Mouse (Mus musculus): ENCODE measurements around the gene Ttc3. TPM values are rescaled to one million over a fixed set of nuclear protein-coding genes. Genes with fewer than 3 reads are reported as not detected.
"Not testable (repeated sequence)": the region's sequence is repeated elsewhere in the genome, so short reads cannot be mapped to it uniquely, and the experiment has no call there.

Ttc3 gene
- polyA plus RNA-seq, 1 experiment from 2014 or later: 161 TPM

GRCm38 (mm10) chr16:94467337-94468055 lies 97.1 kb downstream of the Ttc3 start:
- Histone ChIP-seq H3K27ac (ENCODE audit: low read length) (no peak overlapping the region), H3K4me2 (ENCODE audit: low read depth, low read length) (no peak overlapping the region), H3K4me1 (ENCODE audit: control insufficient read depth, insufficient read depth, low read length) (no peaks in the 10 kb centered on the region), H3K9ac (ENCODE audit: low read length) (no peak overlapping the region), H3K36me3 (ENCODE audit: control insufficient read depth, insufficient read depth, low read length) (peaks cover 14% of the 10 kb centered on the region), H3K9me3 (replicated peaks; ENCODE audit: control insufficient read depth, low read length) (no peaks in the 10 kb centered on the region), H3K4me3 (replicated peaks; ENCODE audit: low read length) (no peak overlapping the region), H3K27me3 (ENCODE audit: control insufficient read depth, insufficient read depth, low read length) (no peaks in the 10 kb centered on the region)
- ATAC-seq (ENCODE audit: insufficient read depth, low FRiP score): no peak
- WGBS: 87% methylated on average over 11 of the region's 11 CpGs

DNA sequence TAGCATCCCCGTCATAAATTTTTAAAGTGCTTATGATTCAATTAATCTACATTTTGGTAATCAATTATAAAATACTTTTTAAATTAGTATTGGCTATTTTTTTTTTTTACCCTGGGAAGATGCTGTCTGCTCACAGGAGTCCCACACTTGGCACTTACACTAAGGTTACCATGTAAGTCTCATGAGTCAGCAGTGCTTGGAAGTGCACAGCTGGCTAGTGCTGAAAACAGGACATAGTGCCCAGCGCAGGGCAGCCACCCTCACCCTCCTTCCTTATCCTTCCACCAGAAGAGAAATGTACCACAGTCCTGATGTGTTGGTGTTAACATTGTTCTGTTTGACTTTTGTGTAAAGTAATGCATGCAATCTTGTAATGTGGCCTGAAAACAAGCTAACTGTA lies 98.0 kb downstream of the Ttc3 start:
- peaks cover 14% of the 10 kb centered on the region for H3K36me3 ChIP-seq (ENCODE audit: control insufficient read depth, insufficient read depth, low read length)

DNA sequence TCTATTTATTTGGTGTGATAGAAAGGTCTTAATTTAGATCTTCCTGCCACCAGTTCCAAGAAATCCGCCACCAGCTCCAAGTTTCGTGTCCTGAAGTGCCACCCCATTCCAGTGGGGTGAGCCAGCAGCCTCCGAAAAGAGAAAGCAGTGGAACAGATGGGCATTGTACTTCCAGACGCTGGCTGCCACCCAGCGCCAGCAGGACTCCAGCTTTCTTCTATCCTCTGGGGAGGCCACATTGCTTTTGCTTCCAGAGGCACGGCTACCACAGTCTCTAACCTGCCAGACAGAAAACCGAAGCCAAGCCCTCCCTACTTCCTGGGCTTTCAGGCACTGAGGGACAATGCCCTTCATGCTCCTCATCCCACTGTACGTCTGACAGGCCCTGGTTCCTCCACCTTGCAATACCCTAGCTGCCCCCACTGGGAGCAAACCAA lies 102.1 kb downstream of the Ttc3 start:
- Histone ChIP-seq H3K27ac (ENCODE audit: low read length) (no peak overlapping the region), H3K4me3 (replicated peaks; ENCODE audit: low read length) (no peak overlapping the region), H3K9ac (ENCODE audit: low read length) (no peak overlapping the region), H3K4me1 (ENCODE audit: control insufficient read depth, insufficient read depth, low read length) (no peaks in the 10 kb centered on the region), H3K36me3 (ENCODE audit: control insufficient read depth, insufficient read depth, low read length) (peaks cover 7% of the 10 kb centered on the region; the same call in 1 of the 2 replicates), H3K4me2 (ENCODE audit: low read depth, low read length) (no peak overlapping the region), H3K27me3 (ENCODE audit: control insufficient read depth, insufficient read depth, low read length) (no peaks in the 10 kb centered on the region), H3K9me3 (replicated peaks; ENCODE audit: control insufficient read depth, low read length) (no peaks in the 10 kb centered on the region)
- no peak; the same call in 1 of the 2 replicates for ATAC-seq (ENCODE audit: insufficient read depth, low FRiP score)
- WGBS: 71% methylated on average over 8 of the region's 8 CpGs

More for the DNA sequence above, 98.0 kb downstream of the Ttc3 start:
- Histone ChIP-seq H3K4me3 (replicated peaks; ENCODE audit: low read length) (no peak overlapping the region), H3K4me1 (ENCODE audit: control insufficient read depth, insufficient read depth, low read length) (no peaks in the 10 kb centered on the region), H3K9ac (ENCODE audit: low read length) (no peak overlapping the region), H3K27ac (ENCODE audit: low read length) (no peak overlapping the region), H3K27me3 (ENCODE audit: control insufficient read depth, insufficient read depth, low read length) (no peaks in the 10 kb centered on the region), H3K9me3 (replicated peaks; ENCODE audit: control insufficient read depth, low read length) (no peaks in the 10 kb centered on the region), H3K4me2 (ENCODE audit: low read depth, low read length) (no peak overlapping the region)
- WGBS: 92% methylated on average over 2 of the region's 2 CpGs
- ATAC-seq (ENCODE audit: insufficient read depth, low FRiP score): no peak

GRCm38 (mm10) chr16:94473086-94473822 lies 102.8 kb downstream of the Ttc3 start:
- H3K36me3 ChIP-seq (ENCODE audit: control insufficient read depth, insufficient read depth, low read length): peaks cover 4% of the 10 kb centered on the region; the same call in 1 of the 2 replicates
- H3K4me2 ChIP-seq (ENCODE audit: low read depth, low read length): no peak overlapping the region
- 84% methylated on average over 11 of the region's 11 CpGs for WGBS
- ATAC-seq (ENCODE audit: insufficient read depth, low FRiP score): no peak; the same call in 1 of the 2 replicates
- H3K9ac ChIP-seq (ENCODE audit: low read length): no peak overlapping the region
- H3K4me3 ChIP-seq (replicated peaks; ENCODE audit: low read length): no peak overlapping the region
- H3K4me1 ChIP-seq (ENCODE audit: control insufficient read depth, insufficient read depth, low read length): no peaks in the 10 kb centered on the region
- no peak overlapping the region for H3K27ac ChIP-seq (ENCODE audit: low read length)
- no peaks in the 10 kb centered on the region for H3K9me3 ChIP-seq (replicated peaks; ENCODE audit: control insufficient read depth, low read length)
- no peaks in the 10 kb centered on the region for H3K27me3 ChIP-seq (ENCODE audit: control insufficient read depth, insufficient read depth, low read length)

DNA sequence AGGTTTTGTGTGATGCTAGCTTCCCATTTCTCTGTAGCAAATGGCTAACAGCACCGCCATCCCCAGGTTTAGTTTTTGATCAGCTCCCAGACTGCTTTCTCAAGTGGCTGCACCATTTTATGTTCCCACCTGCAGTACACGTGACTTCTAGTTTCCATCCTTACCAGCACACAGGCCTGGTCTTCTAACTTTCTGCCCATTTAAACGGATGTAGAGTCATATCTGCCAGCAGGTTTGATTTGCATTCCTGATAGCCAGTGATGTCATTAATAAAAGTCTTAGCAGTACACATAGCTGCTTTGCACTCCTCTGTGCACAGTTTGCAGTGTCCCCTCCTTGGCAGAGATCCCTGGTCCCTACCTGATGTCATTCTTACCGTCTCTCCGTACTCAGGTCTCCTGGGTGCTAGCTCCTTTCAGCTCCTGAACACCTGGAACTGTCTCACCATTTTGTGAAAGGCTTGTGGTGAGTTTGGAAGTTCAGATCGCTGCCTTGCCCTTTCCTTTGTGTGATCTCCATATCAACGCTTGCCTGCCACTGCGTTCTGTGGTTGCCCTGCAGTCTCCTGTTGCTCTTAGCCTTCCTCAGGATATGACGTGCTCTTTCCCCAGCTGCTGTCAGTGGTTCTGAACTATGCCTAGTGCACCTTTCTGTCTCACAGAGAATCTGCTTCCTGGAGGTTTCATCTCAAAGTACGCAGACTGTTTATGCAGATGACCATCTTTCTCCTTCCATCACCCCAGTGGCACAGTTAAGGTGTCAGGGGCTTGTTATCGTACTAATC lies 114.5 kb downstream of the Ttc3 start:
- no peaks in the 10 kb centered on the region for H3K9me3 ChIP-seq (replicated peaks; ENCODE audit: control insufficient read depth, low read length)
- WGBS: 68% methylated on average over 11 of the region's 11 CpGs
- ATAC-seq (ENCODE audit: insufficient read depth, low FRiP score): no peak

GRCm38 (mm10) chr16:94487341-94487740 lies 116.9 kb downstream of the Ttc3 start:
- Histone ChIP-seq H3K36me3 (ENCODE audit: control insufficient read depth, insufficient read depth, low read length) (no peaks in the 10 kb centered on the region), H3K4me3 (replicated peaks; ENCODE audit: low read length) (no peak overlapping the region), H3K4me2 (ENCODE audit: low read depth, low read length) (no peak overlapping the region), H3K4me1 (ENCODE audit: control insufficient read depth, insufficient read depth, low read length) (no peaks in the 10 kb centered on the region), H3K9me3 (replicated peaks; ENCODE audit: control insufficient read depth, low read length) (no peaks in the 10 kb centered on the region), H3K27ac (ENCODE audit: low read length) (no peak overlapping the region), H3K9ac (ENCODE audit: low read length) (no peak overlapping the region), H3K27me3 (ENCODE audit: control insufficient read depth, insufficient read depth, low read length) (no peaks in the 10 kb centered on the region)
- ATAC-seq (ENCODE audit: insufficient read depth, low FRiP score): no peak
- WGBS: 61% methylated on average over 5 of the region's 5 CpGs

More for the DNA sequence above, 114.5 kb downstream of the Ttc3 start:
- H3K27ac ChIP-seq (ENCODE audit: low read length): no peak overlapping the region
- no peaks in the 10 kb centered on the region for H3K36me3 ChIP-seq (ENCODE audit: control insufficient read depth, insufficient read depth, low read length)
- H3K4me3 ChIP-seq (replicated peaks; ENCODE audit: low read length): no peak overlapping the region
- no peak overlapping the region for H3K9ac ChIP-seq (ENCODE audit: low read length)
- H3K4me1 ChIP-seq (ENCODE audit: control insufficient read depth, insufficient read depth, low read length): no peaks in the 10 kb centered on the region
- no peak overlapping the region for H3K4me2 ChIP-seq (ENCODE audit: low read depth, low read length)
- no peaks in the 10 kb centered on the region for H3K27me3 ChIP-seq (ENCODE audit: control insufficient read depth, insufficient read depth, low read length)

DNA sequence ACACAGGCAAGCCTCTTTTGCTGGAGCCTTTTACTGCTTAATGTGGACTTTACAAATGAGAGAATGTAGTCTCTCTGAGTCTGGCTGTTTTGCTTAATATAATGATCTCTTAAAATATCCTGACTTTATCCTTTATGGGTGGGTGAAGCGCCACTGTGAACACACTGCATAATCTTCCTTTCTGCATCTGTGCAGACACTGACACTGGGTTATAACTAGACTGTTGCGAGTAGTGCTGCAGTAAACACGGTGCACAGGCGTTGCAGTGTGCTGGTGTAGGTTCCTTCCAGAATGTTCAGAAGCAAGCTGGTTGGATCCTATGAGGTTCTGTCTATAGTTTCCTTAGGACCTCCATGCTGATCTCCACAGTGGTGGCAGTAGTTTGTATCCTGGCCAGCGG lies 118.9 kb downstream of the Ttc3 start:
- no peaks in the 10 kb centered on the region for H3K27me3 ChIP-seq (ENCODE audit: control insufficient read depth, insufficient read depth, low read length)
- no peak overlapping the region for H3K9ac ChIP-seq (ENCODE audit: low read length)
- no peaks in the 10 kb centered on the region for H3K9me3 ChIP-seq (replicated peaks; ENCODE audit: control insufficient read depth, low read length)
- WGBS: 87% methylated on average over 5 of the region's 5 CpGs
- H3K4me3 ChIP-seq (replicated peaks; ENCODE audit: low read length): no peak overlapping the region
- no peaks in the 10 kb centered on the region for H3K36me3 ChIP-seq (ENCODE audit: control insufficient read depth, insufficient read depth, low read length)
- no peak for ATAC-seq (ENCODE audit: insufficient read depth, low FRiP score)
- no peaks in the 10 kb centered on the region for H3K4me1 ChIP-seq (ENCODE audit: control insufficient read depth, insufficient read depth, low read length)
- H3K4me2 ChIP-seq (ENCODE audit: low read depth, low read length): no peak overlapping the region
- H3K27ac ChIP-seq (ENCODE audit: low read length): no peak overlapping the region

DNA sequence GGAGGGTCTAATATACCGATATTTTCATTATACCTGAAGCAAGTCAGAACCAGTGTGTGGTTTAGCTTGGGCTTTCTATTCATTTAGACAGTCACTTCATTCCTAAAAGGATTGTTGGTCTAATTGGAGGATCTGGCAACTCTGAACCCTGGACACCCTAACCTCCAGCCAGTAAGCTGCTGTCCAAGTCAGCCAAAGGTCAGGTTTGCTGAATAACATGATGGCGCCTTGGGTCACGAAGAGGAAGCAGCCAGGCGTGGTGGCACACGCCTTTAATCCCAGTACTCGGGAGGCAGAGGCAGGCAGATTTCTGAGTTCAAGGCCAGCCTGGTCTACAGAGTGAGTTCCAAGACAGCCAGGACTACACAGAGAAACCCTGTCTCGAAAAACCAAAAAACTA lies 126.8 kb downstream of the Ttc3 start:
- H3K4me1 ChIP-seq (ENCODE audit: control insufficient read depth, insufficient read depth, low read length); H3K4me2 ChIP-seq (ENCODE audit: low read depth, low read length); H3K9ac ChIP-seq (ENCODE audit: low read length); H3K27me3 ChIP-seq (ENCODE audit: control insufficient read depth, insufficient read depth, low read length); H3K9me3 ChIP-seq (replicated peaks; ENCODE audit: control insufficient read depth, low read length); ATAC-seq (ENCODE audit: insufficient read depth, low FRiP score); H3K27ac ChIP-seq (ENCODE audit: low read length); H3K4me3 ChIP-seq (replicated peaks; ENCODE audit: low read length): not testable (repeated sequence)
- H3K36me3 ChIP-seq (ENCODE audit: control insufficient read depth, insufficient read depth, low read length): peaks cover 13% of the 10 kb centered on the region
- 92% methylated on average over 7 of the region's 7 CpGs for WGBS

DNA sequence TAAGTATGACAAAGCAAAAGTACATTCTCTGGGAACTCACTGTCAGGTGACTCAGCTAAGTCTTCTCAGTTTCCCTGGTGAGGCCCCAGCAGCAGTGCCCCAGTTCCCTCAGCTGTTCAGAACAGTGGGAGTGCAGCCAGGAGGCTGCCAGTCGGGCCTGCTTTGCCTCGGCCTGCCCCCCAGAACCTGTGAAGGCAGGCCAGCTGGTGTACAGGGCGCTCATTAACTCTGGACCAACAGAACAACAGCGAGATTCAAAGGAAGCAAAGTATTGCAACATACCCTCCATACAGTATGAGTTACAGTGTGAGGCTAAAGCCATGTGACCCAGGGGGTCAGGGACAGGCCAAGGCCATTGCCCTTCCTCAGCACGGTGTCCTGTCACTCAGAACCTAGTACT lies 127.5 kb downstream of the Ttc3 start:
- 67% methylated on average over 5 of the region's 5 CpGs for WGBS
- Histone ChIP-seq H3K9ac (ENCODE audit: low read length) (no peak overlapping the region), H3K4me1 (ENCODE audit: control insufficient read depth, insufficient read depth, low read length) (no peaks in the 10 kb centered on the region), H3K4me3 (replicated peaks; ENCODE audit: low read length) (no peak overlapping the region), H3K9me3 (replicated peaks; ENCODE audit: control insufficient read depth, low read length) (no peaks in the 10 kb centered on the region), H3K36me3 (ENCODE audit: control insufficient read depth, insufficient read depth, low read length) (peaks cover 15% of the 10 kb centered on the region), H3K27ac (ENCODE audit: low read length) (0 out of 2 replicates have a peak overlapping the region, but pooled peaks have one; percentile 6), H3K4me2 (ENCODE audit: low read depth, low read length) (no peak overlapping the region), H3K27me3 (ENCODE audit: control insufficient read depth, insufficient read depth, low read length) (no peaks in the 10 kb centered on the region)
- peak; percentile 74 for ATAC-seq (ENCODE audit: insufficient read depth, low FRiP score)

All from stomach, embryonic 16.5 days (tissue).